Mouse (Mus musculus) CD8-positive naive resting alpha-beta T cell, adult 2 months (primary cell): ENCODE results near the gene Mrrf.

Experiments
- DNase-seq, 2 experiments: peaks; one replicate each; pipeline ENCODE4 v3.0.0; 2022; ENCODE audit warnings: low read depth in 2 of 2, low spot score in 2 of 2

Gene Mrrf

GRCm38 (mm10) chr2:36197919-36198881, 62.0 kb downstream of the Mrrf start:
- no peak for DNase-seq

- DNase-seq = no peak
These were observed 62.7 kb downstream of the Mrrf start for GRCm38 (mm10) chr2:36198882-36199262.

- no peak for DNase-seq
These were observed 64.6 kb downstream of the Mrrf start for GRCm38 (mm10) chr2:36200813-36201212.

- no peak for DNase-seq
These were observed 65.8 kb downstream of the Mrrf start for GRCm38 (mm10) chr2:36201756-36202610.

GRCm38 (mm10) chr2:36202611-36202880, 66.4 kb downstream of the Mrrf start:
- no peak for DNase-seq

- DNase-seq = peak in 1 of 2 experiments; percentile 12
These were observed 67.0 kb downstream of the Mrrf start for GRCm38 (mm10) chr2:36203011-36203825.

GRCm38 (mm10) chr2:36204595-36204994, 68.4 kb downstream of the Mrrf start:
- DNase-seq = no peak

GRCm38 (mm10) chr2:36207071-36207470, 70.9 kb downstream of the Mrrf start:
- no peak for DNase-seq

GRCm38 (mm10) chr2:36210796-36211195, 74.6 kb downstream of the Mrrf start:
- no peak for DNase-seq

- no peak for DNase-seq
These were observed 75.6 kb downstream of the Mrrf start for GRCm38 (mm10) chr2:36211785-36212184.

GRCm38 (mm10) chr2:36213108-36213507, 76.9 kb downstream of the Mrrf start:
- no peak for DNase-seq

GRCm38 (mm10) chr2:36214023-36214422, 77.8 kb downstream of the Mrrf start:
- peak; percentile 62 to 63 for DNase-seq

- DNase-seq = no peak
These were observed 78.2 kb downstream of the Mrrf start for GRCm38 (mm10) chr2:36214425-36214824.

- DNase-seq = no peak
These were observed 79.1 kb downstream of the Mrrf start for GRCm38 (mm10) chr2:36215203-36215739.

- no peak for DNase-seq
These were observed 80.4 kb downstream of the Mrrf start for GRCm38 (mm10) chr2:36216546-36216945.

GRCm38 (mm10) chr2:36216953-36217573, 80.9 kb downstream of the Mrrf start:
- DNase-seq = no peak

GRCm38 (mm10) chr2:36217692-36218233, 81.6 kb downstream of the Mrrf start:
- DNase-seq = no peak

GRCm38 (mm10) chr2:36220106-36220505, 83.9 kb downstream of the Mrrf start:
- DNase-seq = peak in 1 of 2 experiments; percentile 3

GRCm38 (mm10) chr2:36220891-36221290, 84.7 kb downstream of the Mrrf start:
- no peak for DNase-seq

GRCm38 (mm10) chr2:36222168-36222848, 86.1 kb downstream of the Mrrf start:
- no peak for DNase-seq
